Mouse (Mus musculus): ENCODE results near the gene Igfals. TPM values are rescaled to one million over a fixed set of nuclear protein-coding genes. Genes with fewer than 3 reads are reported as not detected.
A peak's percentile ranks its signal among the peaks of the same experiment; 100 is the strongest.

The Igfals gene
- polyA plus RNA-seq (2014; fragmentation: Nextera tagmentation; extraction: Ambion mirVana) = 0.09 TPM in 1 of 2 replicates, not detected in the other

GRCm38 (mm10) chr17:24865776-24866175 is at the start of gene Igfals:
Igfals (plus strand) TSS chr17:24865997.
- Histone ChIP-seq H3K4me2 (replicated peaks) (no peak within 1 kb of the TSS), H3K27ac (no peak within 1 kb of the TSS), H3K27me3 (ENCODE audit: control insufficient read depth, insufficient read depth, low read length) (no peaks in the 10 kb centered on the region), H3K9ac (no peak within 1 kb of the TSS), H3K4me3 (replicated peaks; ENCODE audit: low read length) (no peak within 1 kb of the TSS), H3K36me3 (replicated peaks; ENCODE audit: control insufficient read depth, insufficient read depth) (peaks cover 43% of the 10 kb centered on the region), H3K4me1 (replicated peaks; ENCODE audit: control insufficient read depth, insufficient read depth, low read length) (no peaks in the 10 kb centered on the region), H3K9me3 (ENCODE audit: control insufficient read depth, low read length) (no peaks in the 10 kb centered on the region)
- ATAC-seq (ENCODE audit: low FRiP score) = no peak
- no peak for DNase-seq (ENCODE audit: low spot score)
- WGBS = 90% methylated on average over 8 of the region's 8 CpGs

GRCm38 (mm10) chr17:24817503-24817902 is 48.3 kb upstream of the Igfals start:
- ATAC-seq (ENCODE audit: low FRiP score) (no peak), DNase-seq (ENCODE audit: low spot score) (peak; percentile 52)
- no peaks in the 10 kb centered on the region for H3K9me3 ChIP-seq (ENCODE audit: control insufficient read depth, low read length)
- no peak overlapping the region for H3K4me2 ChIP-seq (replicated peaks)
- H3K27ac ChIP-seq = no peak overlapping the region
- 44% methylated on average over 1 of the region's 1 CpGs for WGBS
- no peak overlapping the region for H3K4me3 ChIP-seq (replicated peaks; ENCODE audit: low read length)
- no peaks in the 10 kb centered on the region for H3K4me1 ChIP-seq (replicated peaks; ENCODE audit: control insufficient read depth, insufficient read depth, low read length)
- H3K27me3 ChIP-seq (ENCODE audit: control insufficient read depth, insufficient read depth, low read length) = no peaks in the 10 kb centered on the region; the same call in 1 of the 2 replicates
- no peak overlapping the region for H3K9ac ChIP-seq
- no peaks in the 10 kb centered on the region for H3K36me3 ChIP-seq (replicated peaks; ENCODE audit: control insufficient read depth, insufficient read depth)

- ATAC-seq (ENCODE audit: low FRiP score) = no peak
- Histone ChIP-seq H3K27ac (no peak overlapping the region), H3K36me3 (replicated peaks; ENCODE audit: control insufficient read depth, insufficient read depth) (no peaks in the 10 kb centered on the region), H3K4me2 (replicated peaks) (no peak overlapping the region), H3K4me1 (replicated peaks; ENCODE audit: control insufficient read depth, insufficient read depth, low read length) (no peaks in the 10 kb centered on the region), H3K4me3 (replicated peaks; ENCODE audit: low read length) (no peak overlapping the region), H3K9ac (no peak overlapping the region), H3K27me3 (ENCODE audit: control insufficient read depth, insufficient read depth, low read length) (no peaks in the 10 kb centered on the region; the same call in 1 of the 2 replicates), H3K9me3 (ENCODE audit: control insufficient read depth, low read length) (no peaks in the 10 kb centered on the region)
- no peak for DNase-seq (ENCODE audit: low spot score)
- 55% methylated on average over 6 of the region's 6 CpGs for WGBS
Observed at GRCm38 (mm10) chr17:24818172-24818571, 47.6 kb upstream of the Igfals start.

- DNase-seq (ENCODE audit: low spot score) (no peak), ATAC-seq (ENCODE audit: low FRiP score) (no peak)
- H3K27me3 ChIP-seq (ENCODE audit: control insufficient read depth, insufficient read depth, low read length) = no peaks in the 10 kb centered on the region; the same call in 1 of the 2 replicates
- no peak overlapping the region for H3K9ac ChIP-seq
- no peak overlapping the region for H3K4me3 ChIP-seq (replicated peaks; ENCODE audit: low read length)
- H3K4me1 ChIP-seq (replicated peaks; ENCODE audit: control insufficient read depth, insufficient read depth, low read length) = no peaks in the 10 kb centered on the region
- H3K36me3 ChIP-seq (replicated peaks; ENCODE audit: control insufficient read depth, insufficient read depth) = no peaks in the 10 kb centered on the region
- no peak overlapping the region for H3K27ac ChIP-seq
- H3K4me2 ChIP-seq (replicated peaks) = no peak overlapping the region
- no peaks in the 10 kb centered on the region for H3K9me3 ChIP-seq (ENCODE audit: control insufficient read depth, low read length)
- WGBS = 78% methylated on average over 2 of the region's 2 CpGs
Observed at GRCm38 (mm10) chr17:24819469-24819868, 46.3 kb upstream of the Igfals start.

- no peak overlapping the region for H3K4me3 ChIP-seq (replicated peaks; ENCODE audit: low read length)
- no peak overlapping the region for H3K27ac ChIP-seq
- H3K9me3 ChIP-seq (ENCODE audit: control insufficient read depth, low read length) = no peaks in the 10 kb centered on the region
- H3K27me3 ChIP-seq (ENCODE audit: control insufficient read depth, insufficient read depth, low read length) = peaks cover 6% of the 10 kb centered on the region; the same call in 1 of the 2 replicates
- DNase-seq (ENCODE audit: low spot score) = no peak
- H3K4me2 ChIP-seq (replicated peaks) = no peak overlapping the region
- H3K36me3 ChIP-seq (replicated peaks; ENCODE audit: control insufficient read depth, insufficient read depth) = no peaks in the 10 kb centered on the region
- no peak overlapping the region for H3K9ac ChIP-seq
- no peak for ATAC-seq (ENCODE audit: low FRiP score)
- WGBS = 67% methylated on average over 3 of the region's 3 CpGs
- no peaks in the 10 kb centered on the region for H3K4me1 ChIP-seq (replicated peaks; ENCODE audit: control insufficient read depth, insufficient read depth, low read length)
Observed at GRCm38 (mm10) chr17:24821351-24822280, 44.2 kb upstream of the Igfals start.

GRCm38 (mm10) chr17:24839842-24840241 is 26.0 kb upstream of the Igfals start, which contains the start of gene Hagh:
Hagh (plus strand) TSS chr17:24840143.
- Histone ChIP-seq H3K9me3 (ENCODE audit: control insufficient read depth, low read length) (no peaks in the 10 kb centered on the region), H3K4me3 (replicated peaks; ENCODE audit: low read length) (no peak within 1 kb of the TSS), H3K4me1 (replicated peaks; ENCODE audit: control insufficient read depth, insufficient read depth, low read length) (no peaks in the 10 kb centered on the region), H3K36me3 (replicated peaks; ENCODE audit: control insufficient read depth, insufficient read depth) (no peaks in the 10 kb centered on the region), H3K27ac (no peak within 1 kb of the TSS), H3K4me2 (replicated peaks) (no peak within 1 kb of the TSS), H3K9ac (no peak within 1 kb of the TSS), H3K27me3 (ENCODE audit: control insufficient read depth, insufficient read depth, low read length) (peaks cover 5% of the 10 kb centered on the region)
- 73% methylated on average over 8 of the region's 8 CpGs for WGBS
- no peak for ATAC-seq (ENCODE audit: low FRiP score)
- DNase-seq (ENCODE audit: low spot score) = no peak

- H3K4me2 ChIP-seq (replicated peaks) = no peak overlapping the region
- H3K36me3 ChIP-seq (replicated peaks; ENCODE audit: control insufficient read depth, insufficient read depth) = no peaks in the 10 kb centered on the region
- H3K27ac ChIP-seq = no peak overlapping the region
- no peaks in the 10 kb centered on the region for H3K4me1 ChIP-seq (replicated peaks; ENCODE audit: control insufficient read depth, insufficient read depth, low read length)
- H3K4me3 ChIP-seq (replicated peaks; ENCODE audit: low read length) = no peak overlapping the region
- ATAC-seq (ENCODE audit: low FRiP score) = no peak
- 76% methylated on average over 5 of the region's 5 CpGs for WGBS
- no peak overlapping the region for H3K9ac ChIP-seq
- DNase-seq (ENCODE audit: low spot score) = no peak
- H3K27me3 ChIP-seq (ENCODE audit: control insufficient read depth, insufficient read depth, low read length) = peaks cover 5% of the 10 kb centered on the region
- H3K9me3 ChIP-seq (ENCODE audit: control insufficient read depth, low read length) = no peaks in the 10 kb centered on the region
Observed at GRCm38 (mm10) chr17:24840341-24840740, 25.5 kb upstream of the Igfals start.

GRCm38 (mm10) chr17:24841133-24841532 is 24.7 kb upstream of the Igfals start:
- no peak overlapping the region for H3K4me3 ChIP-seq (replicated peaks; ENCODE audit: low read length)
- H3K9ac ChIP-seq = no peak overlapping the region
- no peaks in the 10 kb centered on the region for H3K9me3 ChIP-seq (ENCODE audit: control insufficient read depth, low read length)
- no peaks in the 10 kb centered on the region for H3K4me1 ChIP-seq (replicated peaks; ENCODE audit: control insufficient read depth, insufficient read depth, low read length)
- peaks cover 5% of the 10 kb centered on the region for H3K27me3 ChIP-seq (ENCODE audit: control insufficient read depth, insufficient read depth, low read length)
- H3K27ac ChIP-seq = no peak overlapping the region
- no peak for DNase-seq (ENCODE audit: low spot score)
- H3K36me3 ChIP-seq (replicated peaks; ENCODE audit: control insufficient read depth, insufficient read depth) = no peaks in the 10 kb centered on the region
- 52% methylated on average over 4 of the region's 4 CpGs for WGBS
- H3K4me2 ChIP-seq (replicated peaks) = no peak overlapping the region
- ATAC-seq (ENCODE audit: low FRiP score) = no peak

- no peak overlapping the region for H3K27ac ChIP-seq
- no peak overlapping the region for H3K9ac ChIP-seq
- no peaks in the 10 kb centered on the region for H3K36me3 ChIP-seq (replicated peaks; ENCODE audit: control insufficient read depth, insufficient read depth)
- no peak for DNase-seq (ENCODE audit: low spot score)
- 56% methylated on average over 2 of the region's 2 CpGs for WGBS
- ATAC-seq (ENCODE audit: low FRiP score) = no peak
- H3K9me3 ChIP-seq (ENCODE audit: control insufficient read depth, low read length) = no peaks in the 10 kb centered on the region
- H3K4me2 ChIP-seq (replicated peaks) = no peak overlapping the region
- H3K4me1 ChIP-seq (replicated peaks; ENCODE audit: control insufficient read depth, insufficient read depth, low read length) = no peaks in the 10 kb centered on the region
- no peak overlapping the region for H3K4me3 ChIP-seq (replicated peaks; ENCODE audit: low read length)
- H3K27me3 ChIP-seq (ENCODE audit: control insufficient read depth, insufficient read depth, low read length) = peaks cover 5% of the 10 kb centered on the region
Observed at GRCm38 (mm10) chr17:24842631-24843030, 23.2 kb upstream of the Igfals start.

Data from hindbrain, embryonic 14.5 days (tissue).